Mouse (Mus musculus): ENCODE measurements around the gene 1190005I06Rik.

Gene 1190005I06Rik

GRCm38 (mm10) chr8:120647532-120647931 lies at the start of gene 1190005I06Rik:
Gene 1190005I06Rik (minus strand): TSS chr8:120647632.
- peak; percentile 40 for DNase-seq

GRCm38 (mm10) chr8:120696401-120697153 lies 49.1 kb upstream of the 1190005I06Rik start:
- peak; percentile 55 for DNase-seq

GRCm38 (mm10) chr8:120693861-120694493 lies 46.5 kb upstream of the 1190005I06Rik start:
- DNase-seq, result no peak

- no peak for DNase-seq
Observed at GRCm38 (mm10) chr8:120692934-120693333, 45.5 kb upstream of the 1190005I06Rik start.

- DNase-seq, result no peak
Observed at GRCm38 (mm10) chr8:120688511-120688910, 41.1 kb upstream of the 1190005I06Rik start.

GRCm38 (mm10) chr8:120687786-120688185 lies 40.4 kb upstream of the 1190005I06Rik start:
- no peak for DNase-seq

GRCm38 (mm10) chr8:120686576-120686975 lies 39.1 kb upstream of the 1190005I06Rik start:
- DNase-seq, result no peak

GRCm38 (mm10) chr8:120686051-120686450 lies 38.6 kb upstream of the 1190005I06Rik start:
- DNase-seq, result no peak

- no peak for DNase-seq
Observed at GRCm38 (mm10) chr8:120685591-120685990, 38.2 kb upstream of the 1190005I06Rik start.

- DNase-seq, result no peak
Observed at GRCm38 (mm10) chr8:120685097-120685496, 37.7 kb upstream of the 1190005I06Rik start.

- DNase-seq, result no peak
Observed at GRCm38 (mm10) chr8:120684082-120684481, 36.6 kb upstream of the 1190005I06Rik start.

GRCm38 (mm10) chr8:120683602-120684001 lies 36.2 kb upstream of the 1190005I06Rik start:
- DNase-seq, result peak; percentile 67

- DNase-seq, result no peak
Observed at GRCm38 (mm10) chr8:120681113-120681512, 33.7 kb upstream of the 1190005I06Rik start.

GRCm38 (mm10) chr8:120680405-120680804 lies 33.0 kb upstream of the 1190005I06Rik start:
- peak; percentile 41 for DNase-seq

GRCm38 (mm10) chr8:120679629-120680387 lies 32.4 kb upstream of the 1190005I06Rik start:
- DNase-seq, result no peak

GRCm38 (mm10) chr8:120678447-120678846 lies 31.0 kb upstream of the 1190005I06Rik start:
- DNase-seq, result peak; percentile 87

GRCm38 (mm10) chr8:120675718-120676117 lies 28.3 kb upstream of the 1190005I06Rik start:
- no peak for DNase-seq

- DNase-seq, result no peak
Observed at GRCm38 (mm10) chr8:120673298-120673697, 25.9 kb upstream of the 1190005I06Rik start.

- no peak for DNase-seq
Observed at GRCm38 (mm10) chr8:120672626-120673229, 25.3 kb upstream of the 1190005I06Rik start.

- DNase-seq, result peak; percentile 35
Observed at GRCm38 (mm10) chr8:120671775-120672174, 24.3 kb upstream of the 1190005I06Rik start.

GRCm38 (mm10) chr8:120668374-120668905 lies 21.0 kb upstream of the 1190005I06Rik start, which contains the start of gene Emc8:
Gene Emc8 (minus strand): TSS chr8:120668573.
- no peak for DNase-seq

GRCm38 (mm10) chr8:120667561-120668373 lies 20.3 kb upstream of the 1190005I06Rik start, which contains the start of the genes Gm27021 and Cox4i1:
Gene Gm27021 (minus strand): TSS chr8:120668079.
Gene Cox4i1 (plus strand): TSS chr8:120668222.
- peak; percentile 96 for DNase-seq

All from retina, postnatal 1 day (tissue).